Mouse (Mus musculus): ENCODE measurements at regions not wholly inside any gene's neighbourhood (a gene's known extent, or its start where the extent isn't known, plus 50 kb on each side); places are given as distances from the start of the nearest gene placed in this dataset.

GRCm38 (mm10) chr3:37937381-37938283, 213.3 kb upstream of the Gm5148 start:
- no peak for DNase-seq
- H3K4me1 ChIP-seq (ENCODE audit: control insufficient read depth, insufficient read depth, low read length): peaks cover 15% of the 10 kb centered on the region
- H3K4me3 ChIP-seq (replicated peaks; ENCODE audit: extremely low read depth, low read depth, low read length): no peak overlapping the region
- WGBS: 52% methylated on average over 11 of the region's 11 CpGs
- no peak for TF ChIP-seq CTCF (IDR thresholded peaks at IDR 0.05; ENCODE audit: insufficient read depth, low read length)
- TF ChIP-seq POLR2A (IDR thresholded peaks at IDR 0.05; ENCODE audit: borderline replicate concordance, extremely low read depth, low read depth, low read length): no peak

DNA sequence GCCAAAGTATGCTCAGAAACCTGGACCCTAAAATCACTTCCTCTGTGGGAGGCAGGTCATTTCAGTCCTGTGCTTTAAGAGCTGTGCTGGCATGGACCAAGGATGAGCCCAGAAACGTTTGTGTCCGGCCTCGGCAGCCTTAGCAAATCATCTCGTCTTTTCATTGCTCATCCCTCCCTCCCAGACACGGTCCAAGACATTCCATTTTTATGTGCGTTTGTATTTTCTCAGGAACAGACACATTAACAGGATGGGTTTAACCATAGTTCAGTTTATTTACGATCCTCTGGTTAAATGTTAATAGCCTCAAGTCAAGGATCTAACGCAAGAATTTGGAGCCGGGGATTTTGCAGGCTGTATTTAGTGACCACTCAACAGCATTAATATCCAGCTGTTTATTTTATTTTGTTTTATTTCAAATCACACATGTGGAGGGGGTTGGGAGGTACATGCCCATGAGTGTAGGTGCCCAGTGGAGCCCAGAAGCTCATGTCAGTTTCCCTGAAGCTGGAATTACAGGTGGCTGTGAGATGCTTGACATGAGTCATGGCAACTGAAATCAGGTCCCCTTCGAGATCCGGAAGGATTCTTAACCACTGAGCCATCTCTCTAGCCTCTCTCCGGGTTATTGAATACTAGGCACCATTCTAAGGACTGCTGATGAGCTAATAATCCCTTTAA, 212.1 kb upstream of the Gm5148 start:
- H3K4me3 ChIP-seq (replicated peaks; ENCODE audit: extremely low read depth, low read depth, low read length): no peak overlapping the region
- TF ChIP-seq POLR2A (IDR thresholded peaks at IDR 0.05; ENCODE audit: borderline replicate concordance, extremely low read depth, low read depth, low read length) (no peak), CTCF (IDR thresholded peaks at IDR 0.05; ENCODE audit: insufficient read depth, low read length) (no peak)
- peaks cover 15% of the 10 kb centered on the region for H3K4me1 ChIP-seq (ENCODE audit: control insufficient read depth, insufficient read depth, low read length)
- 66% methylated on average over 12 of the region's 12 CpGs for WGBS
- DNase-seq: no peak

DNA sequence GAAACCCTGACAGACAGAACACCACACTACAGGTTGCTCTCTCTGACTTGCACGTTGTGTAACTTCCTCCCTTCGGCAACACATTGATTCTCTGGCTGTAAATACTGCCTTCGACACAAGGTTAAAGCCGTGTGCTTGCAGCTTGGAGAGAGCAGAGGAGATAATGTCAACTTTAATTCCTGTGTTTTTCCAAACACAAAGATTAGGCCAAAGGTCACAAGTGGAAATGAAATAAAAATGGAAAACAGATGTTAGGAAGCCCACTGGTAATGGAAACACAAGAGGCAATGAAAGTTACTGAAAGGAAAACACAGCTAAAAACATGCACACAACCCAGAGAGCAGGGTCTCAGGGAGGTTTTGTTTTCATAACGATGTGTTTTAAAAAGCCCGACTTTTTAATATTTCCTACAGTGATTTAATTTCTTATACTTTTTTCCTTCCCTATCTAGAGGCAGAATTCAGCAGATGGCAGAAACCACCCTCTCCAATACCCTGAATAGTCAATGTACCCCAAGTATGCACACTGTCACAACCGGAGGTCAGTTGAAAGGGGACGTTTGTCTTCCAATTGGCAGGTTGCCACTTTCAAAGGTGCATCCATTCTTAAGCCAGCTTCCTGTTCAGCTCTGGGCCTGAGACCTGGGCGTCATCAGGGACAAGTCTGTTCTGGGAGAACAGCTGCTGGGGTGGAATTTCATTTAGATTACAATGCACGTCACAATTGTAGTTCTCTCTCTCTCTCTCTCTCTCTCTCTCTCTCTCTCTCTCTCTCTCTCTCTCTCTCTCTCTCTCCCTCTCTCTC, 210.8 kb upstream of the Gm5148 start:
- DNase-seq: no peak
- WGBS: 24% methylated on average over 10 of the region's 10 CpGs
- Histone ChIP-seq H3K4me1 (ENCODE audit: control insufficient read depth, insufficient read depth, low read length) (peaks cover 15% of the 10 kb centered on the region), H3K4me3 (replicated peaks; ENCODE audit: extremely low read depth, low read depth, low read length) (no peak overlapping the region)
- no peak for TF ChIP-seq POLR2A (IDR thresholded peaks at IDR 0.05; ENCODE audit: borderline replicate concordance, extremely low read depth, low read depth, low read length)
- no peak for TF ChIP-seq CTCF (IDR thresholded peaks at IDR 0.05; ENCODE audit: insufficient read depth, low read length)

DNA sequence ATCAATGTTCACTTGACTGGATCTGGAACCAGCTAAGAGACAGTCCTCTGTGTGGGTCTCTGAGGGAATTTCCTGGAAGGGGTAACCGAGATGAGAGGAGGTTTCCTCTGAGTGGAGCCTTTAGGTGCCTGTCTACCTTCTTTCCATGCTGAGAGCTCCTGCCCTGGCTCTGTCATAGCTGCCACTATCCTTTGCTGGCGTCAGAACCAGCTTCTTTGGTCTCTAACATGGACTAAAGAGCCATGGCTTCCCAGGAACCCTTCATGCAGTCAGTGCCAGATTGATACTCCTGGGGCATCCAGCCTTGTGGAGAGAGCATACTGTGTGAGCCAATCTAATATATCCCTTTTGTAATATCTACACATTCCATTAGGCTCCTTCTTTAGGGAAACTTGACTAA, 209.9 kb upstream of the Gm5148 start:
- no peak for DNase-seq
- 87% methylated on average over 2 of the region's 2 CpGs for WGBS
- Histone ChIP-seq H3K4me1 (ENCODE audit: control insufficient read depth, insufficient read depth, low read length) (peaks cover 15% of the 10 kb centered on the region), H3K4me3 (replicated peaks; ENCODE audit: extremely low read depth, low read depth, low read length) (no peak overlapping the region)
- TF ChIP-seq POLR2A (IDR thresholded peaks at IDR 0.05; ENCODE audit: borderline replicate concordance, extremely low read depth, low read depth, low read length) (no peak), CTCF (IDR thresholded peaks at IDR 0.05; ENCODE audit: insufficient read depth, low read length) (no peak)

DNA sequence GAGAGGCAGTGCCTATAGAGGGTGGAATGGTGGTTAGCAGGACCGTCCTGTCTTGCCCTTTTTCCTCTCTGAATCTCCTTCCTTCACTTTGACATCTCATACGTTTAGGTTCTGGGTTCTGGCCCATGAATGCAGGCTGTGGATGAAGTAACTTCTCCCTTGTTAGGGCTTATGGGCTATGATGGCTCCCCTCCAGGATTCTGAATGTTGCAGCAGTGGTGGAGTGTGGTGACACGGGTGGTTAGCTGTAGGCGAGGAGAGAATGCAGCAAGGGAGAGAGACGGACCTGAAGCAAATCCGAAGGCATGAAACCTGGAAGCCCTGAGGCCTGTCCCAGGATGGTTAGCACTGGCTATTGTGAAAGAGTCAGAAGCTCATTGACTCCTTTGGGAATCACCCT, 204.4 kb upstream of the Gm5148 start:
- no peak overlapping the region for H3K4me3 ChIP-seq (replicated peaks; ENCODE audit: extremely low read depth, low read depth, low read length)
- no peak for TF ChIP-seq CTCF (IDR thresholded peaks at IDR 0.05; ENCODE audit: insufficient read depth, low read length)
- no peak for TF ChIP-seq POLR2A (IDR thresholded peaks at IDR 0.05; ENCODE audit: borderline replicate concordance, extremely low read depth, low read depth, low read length)
- WGBS: 75% methylated on average over 6 of the region's 6 CpGs
- no peaks in the 10 kb centered on the region for H3K4me1 ChIP-seq (ENCODE audit: control insufficient read depth, insufficient read depth, low read length)
- DNase-seq: no peak

- H3K4me1 ChIP-seq (ENCODE audit: control insufficient read depth, insufficient read depth, low read length): peaks cover 17% of the 10 kb centered on the region
- no peak overlapping the region for H3K4me3 ChIP-seq (replicated peaks; ENCODE audit: extremely low read depth, low read depth, low read length)
- TF ChIP-seq POLR2A (IDR thresholded peaks at IDR 0.05; ENCODE audit: borderline replicate concordance, extremely low read depth, low read depth, low read length) (no peak), CTCF (IDR thresholded peaks at IDR 0.05; ENCODE audit: insufficient read depth, low read length) (no peak)
- no peak for DNase-seq
- 50% methylated on average over 4 of the region's 4 CpGs for WGBS
Measured at GRCm38 (mm10) chr3:37919450-37920156, 195.3 kb upstream of the Gm5148 start.

DNA sequence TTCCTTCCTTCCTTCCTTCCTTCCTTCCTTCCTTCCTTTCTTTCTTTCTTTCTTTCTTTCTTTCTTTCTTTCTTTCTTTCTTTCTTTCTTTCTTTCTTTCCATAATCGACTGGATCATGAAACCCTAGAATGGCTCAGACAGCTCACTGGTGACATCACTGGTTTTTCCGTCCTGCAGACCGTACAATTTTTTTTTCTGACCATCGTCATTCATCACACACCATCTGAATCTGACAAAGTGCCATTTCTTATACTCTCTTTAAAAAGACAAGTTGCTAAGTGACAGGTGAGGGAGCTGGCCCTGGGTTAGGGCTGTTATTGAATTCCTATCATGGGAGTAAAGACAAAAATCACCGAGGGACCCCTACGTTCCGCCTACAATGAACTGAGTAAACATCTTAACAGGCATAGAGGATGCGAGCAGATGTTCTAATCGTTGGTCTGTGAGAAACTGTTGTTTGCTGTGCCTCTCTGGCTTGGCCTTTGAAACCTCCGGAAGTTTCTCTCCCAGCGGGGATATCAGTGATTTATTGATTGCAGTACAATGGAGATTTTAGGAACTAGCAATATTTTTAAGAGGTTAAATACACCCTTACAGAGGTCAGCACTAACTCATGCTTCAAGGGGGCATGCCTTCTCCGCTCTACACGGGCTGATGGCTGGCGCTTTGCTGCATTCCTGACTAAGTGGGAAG, 192.6 kb upstream of the Gm5148 start:
- TF ChIP-seq CTCF (IDR thresholded peaks at IDR 0.05; ENCODE audit: insufficient read depth, low read length): no peak
- no peak for TF ChIP-seq POLR2A (IDR thresholded peaks at IDR 0.05; ENCODE audit: borderline replicate concordance, extremely low read depth, low read depth, low read length)
- DNase-seq: no peak
- 46% methylated on average over 14 of the region's 14 CpGs for WGBS
- Histone ChIP-seq H3K4me1 (ENCODE audit: control insufficient read depth, insufficient read depth, low read length) (peaks cover 17% of the 10 kb centered on the region), H3K4me3 (replicated peaks; ENCODE audit: extremely low read depth, low read depth, low read length) (no peak overlapping the region)

- Histone ChIP-seq H3K4me1 (ENCODE audit: control insufficient read depth, insufficient read depth, low read length) (peaks cover 17% of the 10 kb centered on the region), H3K4me3 (replicated peaks; ENCODE audit: extremely low read depth, low read depth, low read length) (no peak overlapping the region)
- TF ChIP-seq POLR2A (IDR thresholded peaks at IDR 0.05; ENCODE audit: borderline replicate concordance, extremely low read depth, low read depth, low read length) (no peak), CTCF (IDR thresholded peaks at IDR 0.05; ENCODE audit: insufficient read depth, low read length) (no peak)
- DNase-seq: no peak
- 66% methylated on average over 3 of the region's 3 CpGs for WGBS
Measured at GRCm38 (mm10) chr3:37916281-37916680, 192.0 kb upstream of the Gm5148 start.

Data from lung, adult 2 months (tissue).